Mouse (Mus musculus) liver, embryonic 14.5 days (tissue): Measurements from ENCODE around the gene Pde4a.

Source experiments
- CTCF ChIP-seq: IDR thresholded peaks from 2 replicates; pipeline ENCODE4 v1.5.1; 2016; ENCODE audit warnings: antibody characterized with exemption, low read depth, control low read depth
- EP300 ChIP-seq: IDR thresholded peaks from 2 replicates; pipeline ENCODE4 v1.6.1; 2016; ENCODE audit warnings: antibody characterized with exemption, low read depth

GRCm38 (mm10) chr9:21211624-21212023 is 46.1 kb downstream of the Pde4a start:
- TF ChIP-seq CTCF (no peak), EP300 (no peak)
